Mouse (Mus musculus) fibroblast of lung, adult 2 months (primary cell): ENCODE measurements around the gene Fth1.

Experiments used
- DNase-seq: peaks from one replicate; pipeline ENCODE4 v3.0.0-alpha.2; 2011; ENCODE audit warnings: low read depth

Gene Fth1

GRCm38 (mm10) chr19:9992011-9992958, 11.9 kb downstream of the Fth1 start:
- DNase-seq = no peak

GRCm38 (mm10) chr19:9993036-9993656, 12.7 kb downstream of the Fth1 start:
- DNase-seq = no peak

GRCm38 (mm10) chr19:9997204-9998062, 17.0 kb downstream of the Fth1 start:
- DNase-seq = no peak

GRCm38 (mm10) chr19:9998063-9998416, 17.6 kb downstream of the Fth1 start:
- no peak for DNase-seq

GRCm38 (mm10) chr19:9998736-9999486, 18.5 kb downstream of the Fth1 start:
- DNase-seq = no peak

GRCm38 (mm10) chr19:10000330-10000729, 19.9 kb downstream of the Fth1 start:
- DNase-seq = no peak

GRCm38 (mm10) chr19:10001206-10001969, 21.0 kb downstream of the Fth1 start, which contains the start of the genes Best1 and Rab3il1:
Gene Best1, minus strand, starts transcription at chr19:10001633.
Gene Rab3il1, plus strand, starts transcription at chr19:10001669.
- DNase-seq = no peak

GRCm38 (mm10) chr19:10003696-10004095, 23.3 kb downstream of the Fth1 start:
- no peak for DNase-seq

- DNase-seq = no peak
Measured at GRCm38 (mm10) chr19:10011408-10011807, 31.0 kb downstream of the Fth1 start.

GRCm38 (mm10) chr19:10012827-10013278, 32.5 kb downstream of the Fth1 start:
- no peak for DNase-seq

- DNase-seq = no peak
Measured at GRCm38 (mm10) chr19:10013348-10013747, 33.0 kb downstream of the Fth1 start.

GRCm38 (mm10) chr19:10013913-10014312, 33.5 kb downstream of the Fth1 start:
- no peak for DNase-seq

GRCm38 (mm10) chr19:10014824-10015223, 34.4 kb downstream of the Fth1 start:
- no peak for DNase-seq

GRCm38 (mm10) chr19:10015442-10015841, 35.0 kb downstream of the Fth1 start:
- DNase-seq = no peak

- DNase-seq = no peak
Measured at GRCm38 (mm10) chr19:10016151-10016550, 35.8 kb downstream of the Fth1 start.

GRCm38 (mm10) chr19:10017637-10018526, 37.5 kb downstream of the Fth1 start:
- DNase-seq = no peak

GRCm38 (mm10) chr19:10018527-10018818, 38.1 kb downstream of the Fth1 start:
- no peak for DNase-seq

- no peak for DNase-seq
Measured at GRCm38 (mm10) chr19:10019214-10019760, 38.9 kb downstream of the Fth1 start.

- DNase-seq = no peak
Measured at GRCm38 (mm10) chr19:10021981-10022380, 41.6 kb downstream of the Fth1 start.
